Mouse (Mus musculus): ENCODE measurements around the gene Dner. TPM values are rescaled to one million over a fixed set of nuclear protein-coding genes. Genes with fewer than 3 reads are reported as not detected.

Gene Dner
- total and polyA plus RNA-seq, 3 experiments, result not detected

- Histone ChIP-seq H3K79me2 (ENCODE audit: control insufficient read depth, insufficient read depth, low read length, poor library complexity) (no peaks in the 10 kb centered on the region), H3K27ac (ENCODE audit: control insufficient read depth, low read depth, low read length) (no peak overlapping the region), H3K36me3 (ENCODE audit: control insufficient read depth in 1 of 2, insufficient read depth in 2 of 2, low read length in 2 of 2) (no peaks in the 10 kb centered on the region), H3K27me3 (ENCODE audit: control insufficient read depth in 1 of 2, insufficient read depth in 2 of 2, low read length in 2 of 2) (no peaks in the 10 kb centered on the region), H3K9me3 (replicated peaks; ENCODE audit: insufficient read depth, low read length) (no peaks in the 10 kb centered on the region), H3K9ac (ENCODE audit: control insufficient read depth, low read depth, low read length, poor library complexity, severe bottlenecking) (no peak overlapping the region), H3K4me3 (ENCODE audit: control insufficient read depth in 1 of 2, insufficient read depth in 1 of 2, low read depth in 2 of 2, low read length in 2 of 2) (no peak overlapping the region), H3K4me1 (ENCODE audit: control insufficient read depth in 1 of 2, insufficient read depth in 2 of 2, low read length in 2 of 2) (no peaks in the 10 kb centered on the region)
- peak; percentile 24 for DNase-seq (ENCODE audit: low read depth, low spot score)
- no peak for TF ChIP-seq MAZ (IDR thresholded peaks at IDR 0.05; ENCODE audit: low read depth, low read length)
- peak; percentile 68 for TF ChIP-seq RAD21 (IDR thresholded peaks at IDR 0.05; ENCODE audit: low read depth, low read length)
- TF ChIP-seq ZC3H11A (IDR thresholded peaks at IDR 0.05; ENCODE audit: low read depth, low read length), result peak; percentile 28
- no peak for TF ChIP-seq GABPA (IDR thresholded peaks at IDR 0.05; ENCODE audit: low read depth, low read length)
- TF ChIP-seq ZMIZ1 (IDR thresholded peaks at IDR 0.05; ENCODE audit: low read depth, low read length), result no peak
- TF ChIP-seq CHD1 (IDR thresholded peaks at IDR 0.05; ENCODE audit: low read depth, low read length), result no peak
- no peak for TF ChIP-seq CHD2 (IDR thresholded peaks at IDR 0.05; ENCODE audit: low read length)
- no peak for TF ChIP-seq MYB (IDR thresholded peaks at IDR 0.05; ENCODE audit: low read depth, low read length)
- no peak for TF ChIP-seq POLR2A (IDR thresholded peaks at IDR 0.05; ENCODE audit: control insufficient read depth in 1 of 2, insufficient read depth in 1 of 2, low read depth in 1 of 2, low read length in 2 of 2, poor library complexity in 1 of 2)
- no peak for TF ChIP-seq TCF12 (IDR thresholded peaks at IDR 0.05; ENCODE audit: low read depth, low read length)
- TF ChIP-seq POLR2AphosphoS2 (IDR thresholded peaks at IDR 0.05; ENCODE audit: low read length), result no peak
- TF ChIP-seq KAT2A (conservative IDR thresholded peaks at IDR 0.05; ENCODE audit: low read depth, low read length), result no peak
- TF ChIP-seq ZNF384 (IDR thresholded peaks at IDR 0.05; ENCODE audit: low read depth, low read length), result no peak
- no peak for TF ChIP-seq MEF2A (IDR thresholded peaks at IDR 0.05; ENCODE audit: extremely low read depth, insufficient replicate concordance, low read depth, low read length, poor library complexity, severe bottlenecking)
- no peak for TF ChIP-seq RCOR1 (IDR thresholded peaks at IDR 0.05; ENCODE audit: low read depth, low read length)
- TF ChIP-seq SIN3A (IDR thresholded peaks at IDR 0.05; ENCODE audit: low read length), result no peak
- TF ChIP-seq ZKSCAN1 (IDR thresholded peaks at IDR 0.05; ENCODE audit: low read depth, low read length), result no peak
- TF ChIP-seq NRF1 (IDR thresholded peaks at IDR 0.05; ENCODE audit: insufficient read depth, low read depth, low read length, poor library complexity, severe bottlenecking), result no peak
- no peak for TF ChIP-seq MXI1 (IDR thresholded peaks at IDR 0.05; ENCODE audit: low read depth, low read length)
- no peak for TF ChIP-seq TAL1 (IDR thresholded peaks at IDR 0.05; ENCODE audit: low read length)
- TF ChIP-seq E2F4 (IDR thresholded peaks at IDR 0.05; ENCODE audit: borderline replicate concordance, low read depth, low read length), result no peak
- TF ChIP-seq TBP (IDR thresholded peaks at IDR 0.05; ENCODE audit: low read depth, low read length), result no peak
- peak; percentile 57 for TF ChIP-seq SMC3 (IDR thresholded peaks at IDR 0.05; ENCODE audit: low read depth, low read length)
- peak; percentile 36 to 74 (median 58) for TF ChIP-seq CTCF (IDR thresholded peaks at IDR 0.05 in 2 of 3, conservative IDR thresholded peaks at IDR 0.05 in 1 of 3; ENCODE audit: control insufficient read depth in 1 of 3, insufficient read depth in 1 of 3, low read depth in 2 of 3, low read length in 3 of 3, poor library complexity in 1 of 3, severe bottlenecking in 1 of 3)
- no peak for TF ChIP-seq UBTF (IDR thresholded peaks at IDR 0.05; ENCODE audit: borderline replicate concordance, insufficient read depth, low read depth, low read length)
Observed at GRCm38 (mm10) chr1:84470342-84470741, 225.7 kb downstream of the Dner start.

Data from MEL (cell line).